ENCODE assay signal across 8 mouse cellular contexts in genomic region chr14:101729972-101730692, GRCm38 (mm10). TPM values are rescaled to one million over a fixed set of nuclear protein-coding genes. Genes with fewer than 3 reads are reported as not detected.
DNase-seq lines count a peak whose midpoint lies in the region; ATAC-seq and TF ChIP-seq lines count a peak whose summit lies in the region.

No protein-coding gene starts in this region.

- intact Hi-C loops in left cerebral cortex, postnatal 25 days (cut with DNase I): no loop called here

- 0 out of 2 replicates have a peak, but pooled peaks cover 2% of the 10 kb centered on the region for H3K27me3 ChIP-seq in heart, embryonic 15.5 days
- H3K27me3 ChIP-seq in liver, embryonic 16.5 days (ENCODE audit: control insufficient read depth, insufficient read depth, low read depth, low read length): peaks cover 37% of the 10 kb centered on the region
- no peaks in the 10 kb centered on the region for H3K27me3 ChIP-seq in stomach, postnatal 0 days (ENCODE audit: control insufficient read depth, insufficient read depth, low read length)

- no peak for TF ChIP-seq CTCF in stomach, postnatal 0 days (IDR thresholded peaks at IDR 0.05; ENCODE audit: low read depth)

- 1% methylated on average over 28 of the region's 28 CpGs for WGBS in heart, embryonic 15.5 days
- WGBS in liver, embryonic 16.5 days (ENCODE audit: insufficient replicate concordance): 2% methylated on average over 28 of the region's 28 CpGs
- 4% methylated on average over 28 of the region's 28 CpGs for WGBS in stomach, postnatal 0 days

- H3K36me3 ChIP-seq in heart, embryonic 15.5 days: no peaks in the 10 kb centered on the region
- no peaks in the 10 kb centered on the region for H3K36me3 ChIP-seq in liver, embryonic 16.5 days (ENCODE audit: control insufficient read depth, insufficient read depth)
- no peaks in the 10 kb centered on the region for H3K36me3 ChIP-seq in stomach, postnatal 0 days (ENCODE audit: control insufficient read depth, insufficient read depth, low read length)

- no peak overlapping the region for H3K27ac ChIP-seq in heart, embryonic 15.5 days
- H3K27ac ChIP-seq in liver, embryonic 16.5 days (ENCODE audit: low read length): no peak overlapping the region
- H3K27ac ChIP-seq in stomach, postnatal 0 days (replicated peaks): no peak overlapping the region

- no peaks in the 10 kb centered on the region for H3K9me3 ChIP-seq in heart, embryonic 15.5 days (replicated peaks)
- H3K9me3 ChIP-seq in liver, embryonic 16.5 days (replicated peaks; ENCODE audit: control insufficient read depth, low read length): no peaks in the 10 kb centered on the region
- no peaks in the 10 kb centered on the region for H3K9me3 ChIP-seq in stomach, postnatal 0 days (ENCODE audit: control insufficient read depth, low read length)

- ATAC-seq in common myeloid progenitor, adult 5-6 weeks (replicated peaks; ENCODE audit: low read depth, poor library complexity, severe bottlenecking): peak; percentile 46
- peak; percentile 21; the same call in 1 of the 2 replicates for ATAC-seq in heart, embryonic 15.5 days (replicated peaks; ENCODE audit: insufficient number of reproducible peaks, insufficient read depth, low FRiP score, low read depth)
- no peak for ATAC-seq in liver, embryonic 16.5 days (ENCODE audit: low read depth)
- peak; percentile 51; the same call in 1 of the 2 replicates for ATAC-seq in stomach, postnatal 0 days (ENCODE audit: low FRiP score, low TSS enrichment)

- H3K4me2 ChIP-seq in heart, embryonic 15.5 days: peak overlapping the region; percentile 97
- peak overlapping the region; percentile 73 for H3K4me2 ChIP-seq in liver, embryonic 16.5 days (ENCODE audit: low read depth, low read length)
- H3K4me2 ChIP-seq in stomach, postnatal 0 days (replicated peaks; ENCODE audit: low read depth): peak overlapping the region; percentile 98

- TF ChIP-seq EP300 in stomach, postnatal 0 days (optimal IDR thresholded peaks at IDR 0.05): no peak

- H3K4me3 ChIP-seq in heart, embryonic 15.5 days: peak overlapping the region; percentile 87
- H3K4me3 ChIP-seq in liver, embryonic 16.5 days (ENCODE audit: low read depth, low read length): peak overlapping the region; percentile 57
- H3K4me3 ChIP-seq in stomach, postnatal 0 days (ENCODE audit: low read depth, low read length): peak overlapping the region; percentile 66

- H3K4me1 ChIP-seq in heart, embryonic 15.5 days (replicated peaks): peaks cover 20% of the 10 kb centered on the region
- H3K4me1 ChIP-seq in liver, embryonic 16.5 days (ENCODE audit: control insufficient read depth, low read depth, low read length): no peaks in the 10 kb centered on the region; the same call in 1 of the 2 replicates
- H3K4me1 ChIP-seq in stomach, postnatal 0 days (replicated peaks; ENCODE audit: control insufficient read depth, insufficient read depth): no peaks in the 10 kb centered on the region

- peak; percentile 5 for DNase-seq in layer of hippocampus, adult 11-12 months (ENCODE audit: low spot score)
- no peak for DNase-seq in layer of hippocampus, adult 9-10 months (ENCODE audit: low spot score)
- DNase-seq in stomach, postnatal 0 days (ENCODE audit: low spot score): no peak
- no peak for DNase-seq in adrenal gland, adult 2 months
- no peak for DNase-seq in left cerebral cortex, postnatal 25 days (ENCODE audit: low spot score in 2 of 2)

- H3K9ac ChIP-seq in heart, embryonic 15.5 days: peak overlapping the region; percentile 79; the same call in 1 of the 2 replicates
- no peak overlapping the region; the same call in 1 of the 2 replicates for H3K9ac ChIP-seq in liver, embryonic 16.5 days (ENCODE audit: low read depth, low read length)
- H3K9ac ChIP-seq in stomach, postnatal 0 days (ENCODE audit: low read length): peak overlapping the region; percentile 75

RNA-seq across cellular contexts. Expression of gene Lmo7, which starts 0.4 kb away (rescaled TPM):
- 0.23 and 0.49 TPM in 2 replicates for total RNA-seq in common myeloid progenitor, adult 5-6 weeks (2017)
- 230 and 261 TPM in 2 replicates for polyA plus RNA-seq in heart, embryonic 15.5 days (2015; fragmentation: Nextera tagmentation; extraction: Ambion mirVana)
- 2.9 and 3.6 TPM in 2 replicates for polyA plus RNA-seq in liver, embryonic 16.5 days (2015; fragmentation: Nextera tagmentation; extraction: Ambion mirVana)
- polyA plus RNA-seq in stomach, postnatal 0 days (2015; fragmentation: Nextera tagmentation; extraction: Ambion mirVana): 20.4 and 22.9 TPM in 2 replicates
- total RNA-seq in adrenal gland, adult 2 months (2021): 10 to 100 TPM; 17.5 to 29.8 TPM
- polyA plus RNA-seq in adrenal gland, adult 2 months (2012; rRNA removed): 12.9 and 13.1 TPM in 2 replicates
- 100 to 1,000 TPM in 1 of 2 experiments, 10 to 100 TPM in 1; 91.0 to 115 TPM for total RNA-seq in left cerebral cortex, postnatal 25 days (2021)

RNA-seq across cellular contexts. Expression of gene Gm9922, which starts 0.5 kb away (rescaled TPM):
- not detected in 2 replicates for total RNA-seq in common myeloid progenitor, adult 5-6 weeks (2017)
- polyA plus RNA-seq in heart, embryonic 15.5 days (2015; fragmentation: Nextera tagmentation; extraction: Ambion mirVana): 3.0 and 4.3 TPM in 2 replicates
- not detected in 2 replicates for polyA plus RNA-seq in liver, embryonic 16.5 days (2015; fragmentation: Nextera tagmentation; extraction: Ambion mirVana)
- polyA plus RNA-seq in stomach, postnatal 0 days (2015; fragmentation: Nextera tagmentation; extraction: Ambion mirVana): 2.9 and 3.0 TPM in 2 replicates
- total RNA-seq in adrenal gland, adult 2 months (2021): 1 to 10 TPM in 1 of 2 experiments, under 1 TPM in 1; 0.78 to 4.8 TPM
- polyA plus RNA-seq in adrenal gland, adult 2 months (2012; rRNA removed): 11.9 and 24.4 TPM in 2 replicates
- not detected for total RNA-seq in left cerebral cortex, postnatal 25 days (2021)
